Mouse (Mus musculus): ENCODE data around the gene Tfeb. TPM values are rescaled to one million over a fixed set of nuclear protein-coding genes. Genes with fewer than 3 reads are reported as not detected.

Tfeb gene
- total and polyA plus RNA-seq, 3 experiments: 29.1 to 49.3 (median 39.9) TPM

DNA sequence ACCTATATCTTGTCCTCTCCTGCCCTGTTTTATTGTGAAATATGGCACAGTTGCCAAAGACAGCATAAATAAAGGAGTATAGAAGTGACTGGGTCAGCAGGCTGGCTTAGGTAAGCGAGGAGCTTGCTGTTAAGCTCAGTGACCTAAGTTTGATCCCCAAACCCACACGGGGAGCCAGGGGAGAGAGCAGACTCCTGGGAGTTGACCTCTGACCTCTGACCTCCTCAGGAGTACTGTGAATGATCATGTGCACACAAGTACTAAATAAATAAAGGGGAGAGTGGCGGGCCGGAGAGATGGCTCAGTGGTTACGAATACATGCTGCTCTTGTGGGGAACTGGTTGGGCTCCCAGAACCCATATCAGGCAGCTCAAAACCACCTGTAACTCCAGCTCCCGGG lies 13.3 kb downstream of the Tfeb start:
- H3K27ac ChIP-seq (ENCODE audit: insufficient read depth, low read depth): no peak overlapping the region
- dilution Hi-C loops (cut with MboI; ENCODE audit: extremely low pct_ligation_motif_present, extremely low pct_unique_long_range_greater_than_20kb, low sequenced_read_pairs) (no loop called here), in situ Hi-C loops (cut with MboI; ENCODE audit: low pct_ligation_motif_present, low pct_unique_long_range_greater_than_20kb, low sequenced_read_pairs) (no loop called here)
- H3K4me2 ChIP-seq (ENCODE audit: insufficient read depth, low read depth, poor library complexity, severe bottlenecking): no peak overlapping the region
- peaks cover 36% of the 10 kb centered on the region for H3K79me2 ChIP-seq (replicated peaks; ENCODE audit: control insufficient read depth, extremely low read depth, insufficient read depth, poor library complexity, severe bottlenecking)
- H3K4me3 ChIP-seq (replicated peaks in 1 of 3; ENCODE audit: low read depth in 2 of 3, low read length in 2 of 3, poor library complexity in 1 of 3): no peak overlapping the region
- peaks cover 28 to 68% of the 10 kb centered on the region in 2 experiments for H3K4me1 ChIP-seq (ENCODE audit: control insufficient read depth in 1 of 2, insufficient read depth in 2 of 2)
- H3K9ac ChIP-seq (ENCODE audit: insufficient read depth, low read depth): no peak overlapping the region
- peaks cover 12% of the 10 kb centered on the region for H3K9me3 ChIP-seq (replicated peaks; ENCODE audit: low read length)
- peaks cover 5 to 49% of the 10 kb centered on the region in 2 experiments for H3K36me3 ChIP-seq (replicated peaks in 1 of 2; ENCODE audit: control insufficient read depth in 1 of 2, insufficient read depth in 1 of 2, low read length in 1 of 2)
- no peak for DNase-seq (ENCODE audit: extremely low read depth)
- TF ChIP-seq SIN3A (IDR thresholded peaks at IDR 0.05; ENCODE audit: low read length) (no peak), CHD2 (IDR thresholded peaks at IDR 0.05; ENCODE audit: low read length) (no peak), MAZ (IDR thresholded peaks at IDR 0.05; ENCODE audit: low read depth, low read length) (no peak)
- H3K27me3 ChIP-seq (replicated peaks): no peaks in the 10 kb centered on the region

DNA sequence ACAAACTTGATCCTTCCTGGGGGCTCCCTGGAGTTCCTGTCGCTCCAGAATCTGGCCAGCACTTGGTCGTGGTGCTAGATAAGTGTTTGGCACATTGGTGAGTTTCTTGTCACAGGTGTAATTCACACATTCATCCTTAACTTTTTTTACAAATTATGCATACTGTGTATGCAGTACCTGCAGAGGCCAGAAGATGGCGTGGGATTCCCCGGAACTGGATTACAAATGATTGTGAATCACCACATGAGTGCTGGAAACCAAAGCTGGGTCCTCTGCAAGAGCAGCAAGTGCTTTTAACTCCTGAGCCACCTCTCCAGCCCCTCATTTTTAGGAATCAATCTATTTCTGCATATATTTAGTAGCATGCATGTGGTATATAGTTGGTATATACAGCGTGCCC lies 15.0 kb downstream of the Tfeb start:
- DNase-seq (ENCODE audit: extremely low read depth): no peak
- Histone ChIP-seq H3K79me2 (replicated peaks; ENCODE audit: control insufficient read depth, extremely low read depth, insufficient read depth, poor library complexity, severe bottlenecking) (peaks cover 42% of the 10 kb centered on the region), H3K36me3 (replicated peaks in 1 of 2; ENCODE audit: control insufficient read depth in 1 of 2, insufficient read depth in 1 of 2, low read length in 1 of 2) (peaks cover 5 to 37% of the 10 kb centered on the region in 2 experiments), H3K27ac (ENCODE audit: insufficient read depth, low read depth) (no peak overlapping the region), H3K9ac (ENCODE audit: insufficient read depth, low read depth) (no peak overlapping the region), H3K4me2 (ENCODE audit: insufficient read depth, low read depth, poor library complexity, severe bottlenecking) (no peak overlapping the region), H3K4me1 (ENCODE audit: control insufficient read depth in 1 of 2, insufficient read depth in 2 of 2) (peaks cover 36 to 84% of the 10 kb centered on the region in 2 experiments), H3K9me3 (replicated peaks; ENCODE audit: low read length) (peaks cover 12% of the 10 kb centered on the region), H3K27me3 (replicated peaks) (no peaks in the 10 kb centered on the region), H3K4me3 (replicated peaks in 1 of 3; ENCODE audit: low read depth in 2 of 3, low read length in 2 of 3, poor library complexity in 1 of 3) (no peak overlapping the region)
- peak in 1 of 2 experiments; percentile 38; a peak in 2 of 4 replicates for TF ChIP-seq CTCF (conservative IDR thresholded peaks at IDR 0.05 in 1 of 2, IDR thresholded peaks at IDR 0.05 in 1 of 2; ENCODE audit: low read depth in 2 of 2, low read length in 2 of 2)
- TF ChIP-seq RAD21 (IDR thresholded peaks at IDR 0.05; ENCODE audit: low read depth, low read length): peak; percentile 8
- TF ChIP-seq EP300 (IDR thresholded peaks at IDR 0.05; ENCODE audit: low read length): no peak
- TF ChIP-seq USF2 (conservative IDR thresholded peaks at IDR 0.05; ENCODE audit: low read depth, low read length): no peak
- peak; percentile 19 for TF ChIP-seq SMC3 (IDR thresholded peaks at IDR 0.05; ENCODE audit: low read depth, low read length)
- in situ Hi-C loops (cut with MboI; ENCODE audit: low pct_ligation_motif_present, low pct_unique_long_range_greater_than_20kb, low sequenced_read_pairs) (no loop called here), dilution Hi-C loops (cut with MboI; ENCODE audit: extremely low pct_ligation_motif_present, extremely low pct_unique_long_range_greater_than_20kb, low sequenced_read_pairs) (no loop called here)

DNA sequence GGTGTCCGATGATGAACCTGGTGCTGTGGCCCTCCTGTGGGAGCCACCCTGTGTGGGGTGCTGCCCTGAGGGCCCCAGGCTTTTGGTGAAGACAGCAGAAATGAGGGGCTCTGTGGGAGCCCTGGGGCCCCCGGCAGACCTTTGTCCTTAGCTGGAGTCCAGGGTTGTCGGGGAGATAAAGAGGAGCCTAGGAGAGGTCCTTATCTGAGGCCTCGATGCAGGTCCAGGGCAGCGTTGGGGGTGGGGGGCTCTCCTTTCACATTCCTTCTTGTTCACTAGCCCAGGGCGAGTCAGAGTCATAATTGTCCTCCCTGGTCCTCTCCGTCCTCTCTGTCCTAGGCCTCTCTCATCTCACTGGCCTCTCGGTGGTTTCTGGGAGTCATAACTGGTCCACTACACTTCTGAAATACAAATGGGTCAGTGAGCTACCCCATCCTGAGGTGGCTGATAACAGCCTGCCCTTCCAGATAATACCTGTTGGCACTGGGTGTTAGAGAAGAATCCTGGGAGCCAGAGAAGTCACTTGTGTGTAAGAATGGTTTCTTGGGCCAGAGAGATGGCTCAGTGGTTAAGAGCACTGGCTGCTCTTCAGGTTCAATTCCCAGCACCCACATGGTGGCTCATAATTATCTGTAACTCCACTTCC lies 16.4 kb downstream of the Tfeb start:
- Histone ChIP-seq H3K4me2 (ENCODE audit: insufficient read depth, low read depth, poor library complexity, severe bottlenecking) (peak overlapping the region; percentile 24; the same call in 1 of the 2 replicates), H3K27ac (ENCODE audit: insufficient read depth, low read depth) (peak overlapping the region; percentile 35; the same call in 1 of the 2 replicates), H3K9ac (ENCODE audit: insufficient read depth, low read depth) (no peak overlapping the region), H3K4me1 (ENCODE audit: control insufficient read depth in 1 of 2, insufficient read depth in 2 of 2) (peaks cover 40 to 86% of the 10 kb centered on the region in 2 experiments), H3K79me2 (replicated peaks; ENCODE audit: control insufficient read depth, extremely low read depth, insufficient read depth, poor library complexity, severe bottlenecking) (peaks cover 42% of the 10 kb centered on the region), H3K9me3 (replicated peaks; ENCODE audit: low read length) (peaks cover 12% of the 10 kb centered on the region), H3K27me3 (replicated peaks) (no peaks in the 10 kb centered on the region), H3K36me3 (replicated peaks in 1 of 2; ENCODE audit: control insufficient read depth in 1 of 2, insufficient read depth in 1 of 2, low read length in 1 of 2) (peaks cover 5 to 32% of the 10 kb centered on the region in 2 experiments), H3K4me3 (replicated peaks in 1 of 3; ENCODE audit: low read depth in 2 of 3, low read length in 2 of 3, poor library complexity in 1 of 3) (no peak overlapping the region)
- no peak for DNase-seq (ENCODE audit: extremely low read depth)
- in situ Hi-C loops (cut with MboI; ENCODE audit: low pct_ligation_motif_present, low pct_unique_long_range_greater_than_20kb, low sequenced_read_pairs) (no loop called here), dilution Hi-C loops (cut with MboI; ENCODE audit: extremely low pct_ligation_motif_present, extremely low pct_unique_long_range_greater_than_20kb, low sequenced_read_pairs) (no loop called here)
- TF ChIP-seq NRF1 (IDR thresholded peaks at IDR 0.05; ENCODE audit: low read depth, low read length): no peak
- TF ChIP-seq RCOR1 (conservative IDR thresholded peaks at IDR 0.05; ENCODE audit: low read depth, low read length): no peak

Measured in CH12.LX (cell line).